Mouse (Mus musculus) liver, embryonic 11.5 days (tissue): ENCODE data around the gene Lipk. TPM values are rescaled to one million over a fixed set of nuclear protein-coding genes. Genes with fewer than 3 reads are reported as not detected.

Source experiments
- ATAC-seq: fragments of 200-750 bp; cut with Nextera tagmentation; replicated peaks from 2 replicates; pipeline ENCODE4 v1.8.0; 2017; ENCODE audit warnings: moderate number of reproducible peaks, mild to moderate bottlenecking, moderate TSS enrichment, moderate library complexity; ENCODE audit not compliant: low FRiP score
- DNase-seq: peaks from one replicate; pipeline ENCODE4 v3.0.0-alpha.2; 2017; ENCODE audit warnings: low spot score
- H3K27ac ChIP-seq: fragments of 300-500 bp; sonication (generic); 2 replicates; pipeline ENCODE4 v1.5.1; 2014; ENCODE audit warnings: mild to moderate bottlenecking, low read depth, low read length, control low read depth
- H3K27me3 ChIP-seq: fragments of 300-500 bp; sonication (generic); replicated peaks from 2 replicates; pipeline ENCODE4 v1.6.1; 2014; ENCODE audit warnings: low read length, mixed read lengths; ENCODE audit not compliant: control insufficient read depth, insufficient read depth
- H3K36me3 ChIP-seq: fragments of 300-500 bp; sonication (generic); 2 replicates; pipeline ENCODE4 v1.6.1; 2014; ENCODE audit warnings: mild to moderate bottlenecking, low read length, moderate library complexity, mixed read lengths; ENCODE audit not compliant: control insufficient read depth, insufficient read depth
- H3K4me1 ChIP-seq: fragments of 300-500 bp; sonication (generic); replicated peaks from 2 replicates; pipeline ENCODE4 v1.6.1; 2014; ENCODE audit warnings: low read length, mixed read lengths; ENCODE audit not compliant: control insufficient read depth, insufficient read depth
- H3K4me2 ChIP-seq: fragments of 300-500 bp; sonication (generic); 2 replicates; pipeline ENCODE4 v1.6.1; 2014; ENCODE audit warnings: mild to moderate bottlenecking, control low read depth, moderate library complexity
- H3K4me3 ChIP-seq: fragments of 300-500 bp; sonication (generic); 2 replicates; pipeline ENCODE4 v1.5.1; 2014; ENCODE audit warnings: low read depth, low read length, control low read depth
- H3K9ac ChIP-seq: fragments of 300-500 bp; sonication (generic); 2 replicates; pipeline ENCODE4 v1.6.1; 2014; ENCODE audit warnings: low read depth, low read length, control low read depth
- H3K9me3 ChIP-seq: fragments of 300-500 bp; sonication (generic); 2 replicates; pipeline ENCODE4 v1.6.1; 2016; ENCODE audit warnings: low read length, inconsistent platforms, mixed read lengths; ENCODE audit not compliant: control insufficient read depth
- WGBS: fragments of 180-500 bp; shearing (Covaris S2); extraction: QIAGEN DNeasy Blood & Tissue Kit; methylation state at CpG from one replicate; pipeline ENCODE4 v1.1.7; 2014; 5-methylcytosine and 5-hydroxymethylcytosine counted together
- polyA plus RNA-seq: library from polyadenylated mRNA; unstranded; fragments of >200 nt; fragmentation: Nextera tagmentation; extraction: Ambion mirVana; gene quantifications from 2 replicates; pipeline ENCODE4 v1.2.1, GENCODE M21; 2014

Gene Lipk
- polyA plus RNA-seq = not detected in 2 replicates

GRCm38 (mm10) chr19:34008002-34008401 is at the start of gene Lipk:
Gene Lipk (plus strand): TSS chr19:34008290.
- 82% methylated on average over 6 of the region's 6 CpGs for WGBS
- no peaks in the 10 kb centered on the region for H3K27me3 ChIP-seq
- no peaks in the 10 kb centered on the region for H3K36me3 ChIP-seq
- H3K9me3 ChIP-seq = no peaks in the 10 kb centered on the region
- H3K4me2 ChIP-seq = no peak within 1 kb of the TSS
- no peak for ATAC-seq
- no peak within 1 kb of the TSS for H3K4me3 ChIP-seq
- no peak within 1 kb of the TSS for H3K27ac ChIP-seq
- no peak within 1 kb of the TSS for H3K9ac ChIP-seq
- no peak for DNase-seq
- no peaks in the 10 kb centered on the region for H3K4me1 ChIP-seq

GRCm38 (mm10) chr19:33960887-33961286 is 47.2 kb upstream of the Lipk start, which contains the start of gene Lipf:
Gene Lipf (plus strand): TSS chr19:33961187.
- Histone ChIP-seq H3K4me1 (no peaks in the 10 kb centered on the region), H3K36me3 (no peaks in the 10 kb centered on the region), H3K27ac (no peak within 1 kb of the TSS), H3K9ac (no peak within 1 kb of the TSS), H3K4me3 (no peak within 1 kb of the TSS), H3K9me3 (no peaks in the 10 kb centered on the region), H3K4me2 (no peak within 1 kb of the TSS), H3K27me3 (no peaks in the 10 kb centered on the region)
- DNase-seq = no peak
- ATAC-seq = no peak

- H3K4me3 ChIP-seq = no peak overlapping the region
- no peaks in the 10 kb centered on the region for H3K27me3 ChIP-seq
- H3K9ac ChIP-seq = no peak overlapping the region
- H3K27ac ChIP-seq = no peak overlapping the region
- H3K36me3 ChIP-seq = no peaks in the 10 kb centered on the region
- no peaks in the 10 kb centered on the region for H3K9me3 ChIP-seq
- H3K4me2 ChIP-seq = no peak overlapping the region
- DNase-seq (no peak), ATAC-seq (no peak)
- no peaks in the 10 kb centered on the region for H3K4me1 ChIP-seq
- 45% methylated on average over 3 of the region's 3 CpGs for WGBS
Observed at GRCm38 (mm10) chr19:33979007-33979406, 29.1 kb upstream of the Lipk start.

- Histone ChIP-seq H3K36me3 (no peaks in the 10 kb centered on the region), H3K4me3 (no peak overlapping the region), H3K27ac (no peak overlapping the region), H3K9ac (no peak overlapping the region), H3K4me2 (no peak overlapping the region), H3K4me1 (no peaks in the 10 kb centered on the region), H3K27me3 (no peaks in the 10 kb centered on the region), H3K9me3 (no peaks in the 10 kb centered on the region)
- 70% methylated on average over 3 of the region's 3 CpGs for WGBS
- DNase-seq = no peak
- no peak for ATAC-seq
Observed at GRCm38 (mm10) chr19:33983043-33983442, 25.0 kb upstream of the Lipk start.

GRCm38 (mm10) chr19:34021440-34022172 is 13.5 kb downstream of the Lipk start:
- H3K36me3 ChIP-seq = no peaks in the 10 kb centered on the region
- H3K27ac ChIP-seq = no peak overlapping the region
- H3K9ac ChIP-seq = no peak overlapping the region
- no peaks in the 10 kb centered on the region for H3K9me3 ChIP-seq
- 78% methylated on average over 11 of the region's 11 CpGs for WGBS
- no peak overlapping the region for H3K4me2 ChIP-seq
- H3K27me3 ChIP-seq = no peaks in the 10 kb centered on the region
- no peaks in the 10 kb centered on the region for H3K4me1 ChIP-seq
- H3K4me3 ChIP-seq = no peak overlapping the region
- DNase-seq (no peak), ATAC-seq (no peak)

GRCm38 (mm10) chr19:34022759-34023158 is 14.7 kb downstream of the Lipk start:
- Histone ChIP-seq H3K27me3 (no peaks in the 10 kb centered on the region), H3K4me1 (no peaks in the 10 kb centered on the region), H3K27ac (no peak overlapping the region), H3K36me3 (no peaks in the 10 kb centered on the region), H3K4me3 (no peak overlapping the region), H3K9me3 (no peaks in the 10 kb centered on the region), H3K4me2 (no peak overlapping the region), H3K9ac (no peak overlapping the region)
- DNase-seq (no peak), ATAC-seq (no peak)
- 51% methylated on average over 3 of the region's 3 CpGs for WGBS

GRCm38 (mm10) chr19:34039731-34040130 is 31.6 kb downstream of the Lipk start:
- H3K36me3 ChIP-seq = no peaks in the 10 kb centered on the region
- 57% methylated on average over 1 of the region's 1 CpGs for WGBS
- no peak overlapping the region for H3K27ac ChIP-seq
- no peaks in the 10 kb centered on the region for H3K27me3 ChIP-seq
- H3K4me1 ChIP-seq = no peaks in the 10 kb centered on the region
- H3K9me3 ChIP-seq = no peaks in the 10 kb centered on the region
- DNase-seq = no peak
- no peak overlapping the region for H3K9ac ChIP-seq
- no peak overlapping the region for H3K4me3 ChIP-seq
- H3K4me2 ChIP-seq = no peak overlapping the region
- no peak for ATAC-seq

- WGBS = 75% methylated on average over 6 of the region's 6 CpGs
- Histone ChIP-seq H3K9ac (no peak overlapping the region), H3K4me3 (no peak overlapping the region), H3K36me3 (no peaks in the 10 kb centered on the region), H3K4me2 (no peak overlapping the region), H3K27me3 (no peaks in the 10 kb centered on the region), H3K9me3 (no peaks in the 10 kb centered on the region), H3K4me1 (no peaks in the 10 kb centered on the region), H3K27ac (no peak overlapping the region)
- ATAC-seq (no peak), DNase-seq (no peak)
Observed at GRCm38 (mm10) chr19:34043008-34043407, 34.9 kb downstream of the Lipk start.

- Histone ChIP-seq H3K9ac (no peak overlapping the region), H3K27me3 (no peaks in the 10 kb centered on the region), H3K4me1 (no peaks in the 10 kb centered on the region), H3K4me2 (no peak overlapping the region), H3K4me3 (no peak overlapping the region), H3K27ac (no peak overlapping the region), H3K36me3 (no peaks in the 10 kb centered on the region), H3K9me3 (no peaks in the 10 kb centered on the region)
- WGBS = 79% methylated on average over 3 of the region's 3 CpGs
- ATAC-seq (no peak), DNase-seq (no peak)
Observed at GRCm38 (mm10) chr19:34049371-34050039, 41.4 kb downstream of the Lipk start.
